Mouse (Mus musculus) G1E (cell line): ENCODE data around the gene Serping1. TPM values are rescaled to one million over a fixed set of nuclear protein-coding genes. Genes with fewer than 3 reads are reported as not detected.

Experiments
- ATAC-seq: 2 replicates; pipeline ENCODE4 v1.8.0; 2016; ENCODE audit warnings: mild to moderate bottlenecking; ENCODE audit not compliant: insufficient number of reproducible peaks, poor library complexity, low FRiP score, severe bottlenecking; ENCODE audit errors: extremely low read depth
- DNase-seq: peaks from one replicate; pipeline ENCODE4 v3.0.0; 2012; ENCODE audit warnings: low spot score
- H3K27me3 ChIP-seq: 2 replicates; pipeline ENCODE4 v1.6.1; 2012; ENCODE audit warnings: mild to moderate bottlenecking, low read length, inconsistent platforms; ENCODE audit not compliant: insufficient read depth
- H3K36me3 ChIP-seq: replicated peaks from 2 replicates; pipeline ENCODE3; 2012; ENCODE audit warnings: mild to moderate bottlenecking, inconsistent platforms
- H3K4me1 ChIP-seq: 2 replicates; pipeline ENCODE4 v1.6.1; 2012; ENCODE audit warnings: low read depth, low read length, inconsistent platforms, mixed read lengths; ENCODE audit not compliant: insufficient read depth
- H3K4me3 ChIP-seq: 2 replicates; pipeline ENCODE4 v1.5.1; 2012; ENCODE audit warnings: low read depth, mild to moderate bottlenecking, inconsistent platforms, low read length, moderate library complexity, mixed read lengths
- H3K9me3 ChIP-seq: replicated peaks from 2 replicates; pipeline ENCODE4 v1.6.1; 2012; ENCODE audit warnings: inconsistent platforms
- CTCF ChIP-seq: IDR thresholded peaks from 2 replicates; pipeline ENCODE4 v1.5.1; 2012; ENCODE audit warnings: low read depth, low read length, inconsistent platforms, mixed read lengths
- GATA1 ChIP-seq: IDR thresholded peaks from 2 replicates; pipeline ENCODE4 v1.6.1; 2012; ENCODE audit warnings: borderline replicate concordance, low read length, inconsistent platforms, mixed read lengths
- GATA2 ChIP-seq: IDR thresholded peaks from 2 replicates; pipeline ENCODE4 v1.6.1; 2012; ENCODE audit warnings: low read depth, low read length, inconsistent platforms, borderline replicate concordance
- POLR2AphosphoS5 ChIP-seq: IDR thresholded peaks from 2 replicates; pipeline ENCODE4 v1.6.1; 2012; ENCODE audit warnings: low read depth, low read length, inconsistent platforms; ENCODE audit not compliant: insufficient replicate concordance
- TAL1 ChIP-seq: conservative IDR thresholded peaks from 2 replicates; pipeline ENCODE4 v1.6.1; 2012; ENCODE audit warnings: low read depth, low read length, inconsistent platforms, mixed read lengths
- polyA plus RNA-seq: library from polyadenylated mRNA; stranded (reverse); fragments of >175 nt; gene quantifications from 2 replicates; pipeline ENCODE4 v1.2.3, GENCODE M21; 2012
- total RNA-seq, 2 experiments: library from RNA; stranded (forward) in 1 of 2; stranded (reverse) in 1 of 2; fragments of 200-1000 nt in 1 of 2; fragments of >200 nt in 1 of 2; fragmentation: Nextera tagmentation in 1 of 2; gene quantifications; 2 replicates each; pipeline ENCODE4 v1.2.3; 2014 to 2017

Serping1 gene
- total and polyA plus RNA-seq, 3 experiments, result not detected

DNA sequence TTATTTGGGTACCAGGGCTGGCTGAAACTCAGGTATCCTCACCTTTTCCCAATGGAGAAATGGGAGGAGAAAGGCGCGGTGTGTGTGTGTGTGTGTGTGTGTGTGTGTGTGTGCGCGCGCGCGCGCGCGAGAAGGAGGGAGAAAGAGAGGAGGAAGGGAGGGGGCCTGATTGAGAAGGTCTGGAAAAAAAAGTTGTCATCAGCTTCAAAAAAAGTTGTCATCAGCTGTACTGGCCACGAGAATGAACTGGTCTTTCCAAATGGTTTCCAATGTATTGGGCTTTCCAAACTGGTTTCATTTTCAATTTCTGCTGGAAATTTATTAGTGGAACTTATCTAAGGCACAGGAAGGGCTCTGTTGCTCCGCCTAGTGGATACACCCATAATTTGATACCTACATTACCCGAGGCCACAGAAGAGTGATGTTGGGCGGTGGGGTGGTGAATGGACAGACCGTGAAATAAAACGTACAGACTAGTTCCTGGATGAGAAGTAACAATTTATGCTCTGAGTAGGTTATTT, 23.9 kb upstream of the Serping1 start:
- Histone ChIP-seq H3K4me1 (peaks cover 34% of the 10 kb centered on the region), H3K9me3 (peaks cover 18% of the 10 kb centered on the region), H3K4me3 (peak overlapping the region; percentile 82), H3K27me3 (no peaks in the 10 kb centered on the region), H3K36me3 (peaks cover 22% of the 10 kb centered on the region)
- ATAC-seq (peak; percentile 47), DNase-seq (peak; percentile 64)
- TF ChIP-seq POLR2AphosphoS5 (no peak), TAL1 (no peak), CTCF (peak; percentile 30; the same call in 1 of the 2 replicates), GATA2 (no peak), GATA1 (no peak)

DNA sequence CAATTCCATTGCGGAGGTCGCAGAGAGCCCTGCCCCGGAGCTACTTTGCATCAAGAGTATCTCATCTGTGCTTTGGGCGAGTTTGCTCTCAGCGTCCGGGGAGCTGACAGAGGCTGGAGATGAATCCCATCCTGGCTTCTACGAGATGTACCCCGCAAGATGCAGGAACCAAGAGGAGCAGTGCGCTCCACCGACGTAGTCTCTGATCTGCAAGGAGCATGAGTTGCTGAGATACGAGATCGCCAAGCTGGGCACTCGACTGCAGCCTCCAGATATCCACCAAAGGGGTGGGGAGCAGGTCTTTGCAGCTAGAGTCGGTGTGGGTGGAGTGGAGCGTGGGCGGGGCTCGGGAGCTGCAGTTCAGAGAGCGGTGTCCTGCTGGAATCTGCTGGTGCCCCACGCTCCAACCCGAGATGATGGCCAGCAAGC, 23.3 kb upstream of the Serping1 start, which contains the start of gene Ube2l6:
Gene Ube2l6 (plus strand): TSS at position 336 of the 429 bp plus-strand sequence.
- Histone ChIP-seq H3K9me3 (peaks cover 19% of the 10 kb centered on the region), H3K27me3 (no peaks in the 10 kb centered on the region), H3K36me3 (peaks cover 16% of the 10 kb centered on the region), H3K4me1 (peaks cover 40% of the 10 kb centered on the region), H3K4me3 (peak within 1 kb of the TSS; percentile 82)
- no peak for TF ChIP-seq POLR2AphosphoS5
- peak; percentile 60; the same call in 1 of the 2 replicates for TF ChIP-seq TAL1
- peak; percentile 93 for ATAC-seq
- peak; percentile 74 for DNase-seq

DNA sequence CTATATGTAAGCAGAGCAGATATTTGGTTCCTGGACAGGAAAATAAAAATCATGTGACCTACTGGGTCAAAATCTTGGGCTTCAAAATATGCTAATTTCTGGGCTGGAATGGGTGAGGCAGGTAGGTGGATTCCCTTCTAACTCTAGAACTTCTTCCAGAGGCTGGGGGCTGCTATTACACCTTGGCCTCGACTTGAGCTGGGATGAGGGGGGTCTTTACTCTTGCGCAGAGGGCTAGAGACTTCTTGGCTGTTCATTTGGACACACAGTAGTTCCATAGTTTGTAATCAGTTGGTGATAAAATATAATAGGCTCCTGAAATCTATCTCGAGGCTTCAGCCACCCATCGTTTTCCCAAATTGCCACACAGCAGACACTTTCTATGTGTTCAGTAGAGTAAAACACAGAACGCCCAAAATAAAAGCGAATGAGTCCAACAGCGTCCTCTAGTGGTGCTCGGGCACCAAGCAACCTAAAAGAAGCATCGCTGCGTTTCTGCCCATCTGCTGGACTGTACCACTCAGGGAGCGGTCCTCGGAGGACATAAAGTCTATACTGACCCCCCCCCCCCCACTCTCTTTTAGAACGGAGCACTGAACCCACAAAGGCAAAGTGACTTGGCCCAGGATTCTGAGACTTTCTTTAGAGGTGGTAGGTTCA, 22.7 kb upstream of the Serping1 start:
- Histone ChIP-seq H3K27me3 (no peaks in the 10 kb centered on the region), H3K36me3 (peaks cover 10% of the 10 kb centered on the region), H3K4me1 (peaks cover 43% of the 10 kb centered on the region), H3K4me3 (peak overlapping the region; percentile 82), H3K9me3 (peaks cover 19% of the 10 kb centered on the region)
- ATAC-seq (no peak), DNase-seq (no peak)
- TF ChIP-seq POLR2AphosphoS5 (no peak), GATA2 (no peak), CTCF (peak; percentile 81)

DNA sequence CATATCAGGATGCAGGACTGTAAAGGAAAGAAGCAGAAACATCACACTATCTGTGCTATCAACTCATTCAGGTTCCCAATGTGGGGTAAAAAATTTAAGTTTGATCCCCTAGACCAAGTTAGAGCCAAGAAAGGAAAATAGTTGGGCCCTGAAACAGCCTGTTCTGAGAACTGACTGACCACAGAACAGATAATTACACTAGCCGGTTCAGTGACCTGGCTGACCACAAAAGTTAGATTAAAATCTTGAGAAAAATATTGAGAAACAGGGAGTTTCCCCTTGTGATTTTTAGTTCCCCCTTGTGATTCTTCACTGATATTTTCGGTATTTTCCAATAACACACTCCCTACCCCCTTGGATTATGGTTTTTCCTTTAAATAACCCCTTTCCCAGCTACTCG, 18.6 kb upstream of the Serping1 start:
- no peak for ATAC-seq
- TF ChIP-seq POLR2AphosphoS5 (no peak), GATA2 (no peak), GATA1 (no peak)
- H3K9me3 ChIP-seq, result peaks cover 19% of the 10 kb centered on the region
- no peak overlapping the region for H3K4me3 ChIP-seq
- peaks cover 6% of the 10 kb centered on the region; the same call in 1 of the 2 replicates for H3K27me3 ChIP-seq
- no peaks in the 10 kb centered on the region for H3K36me3 ChIP-seq
- H3K4me1 ChIP-seq, result peaks cover 26% of the 10 kb centered on the region
- DNase-seq, result no peak

DNA sequence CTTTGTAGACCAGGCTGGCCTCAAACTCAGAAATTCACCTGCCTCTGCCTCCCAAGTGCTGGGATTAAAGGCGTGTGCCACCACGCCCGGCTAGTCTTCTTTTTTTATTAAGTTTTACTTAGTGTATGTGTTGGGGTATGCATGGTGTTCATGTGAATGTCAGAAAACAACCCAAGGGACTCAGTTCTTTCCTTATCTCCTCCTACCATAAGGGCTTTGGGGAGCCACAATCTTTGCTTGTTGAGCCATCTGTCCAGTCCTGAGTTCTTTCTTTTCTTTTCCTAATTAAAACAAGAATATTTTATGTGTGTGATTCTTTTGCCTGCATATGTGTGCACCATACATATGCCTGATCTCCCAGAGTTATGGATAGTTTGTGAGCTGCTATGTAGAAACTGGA, 17.9 kb upstream of the Serping1 start:
- peaks cover 19% of the 10 kb centered on the region for H3K4me1 ChIP-seq
- H3K4me3 ChIP-seq, result no peak overlapping the region
- peaks cover 6% of the 10 kb centered on the region; the same call in 1 of the 2 replicates for H3K27me3 ChIP-seq
- H3K36me3 ChIP-seq, result no peaks in the 10 kb centered on the region
- no peak for TF ChIP-seq GATA2
- TF ChIP-seq TAL1, result peak; percentile 36
- TF ChIP-seq GATA1, result no peak
- TF ChIP-seq CTCF, result no peak
- no peak for TF ChIP-seq POLR2AphosphoS5
- DNase-seq, result no peak
- ATAC-seq, result peak; percentile 54; the same call in 1 of the 2 replicates
- H3K9me3 ChIP-seq, result peaks cover 19% of the 10 kb centered on the region

DNA sequence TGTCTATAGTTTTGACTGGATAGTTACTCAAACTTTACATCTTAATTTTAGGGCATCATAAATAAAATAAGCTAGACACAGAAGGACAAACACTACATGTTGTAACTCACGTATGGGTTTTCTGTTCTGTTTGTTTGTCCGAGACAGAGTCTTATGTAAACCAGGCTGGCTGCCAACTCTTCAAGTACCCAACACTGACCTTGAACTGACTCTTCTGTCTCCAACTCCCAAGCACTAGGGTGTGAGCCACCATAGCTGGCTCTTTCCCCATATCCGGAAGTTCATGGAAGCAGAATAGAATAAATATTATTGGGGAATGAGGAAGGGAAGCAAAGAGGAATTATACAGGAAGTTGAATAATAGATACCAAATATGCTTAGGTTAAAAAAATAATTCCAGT, 17.3 kb upstream of the Serping1 start:
- Histone ChIP-seq H3K4me1 (peaks cover 15% of the 10 kb centered on the region), H3K9me3 (peaks cover 19% of the 10 kb centered on the region), H3K27me3 (peaks cover 8% of the 10 kb centered on the region; the same call in 1 of the 2 replicates), H3K4me3 (no peak overlapping the region), H3K36me3 (no peaks in the 10 kb centered on the region)
- DNase-seq, result no peak
- TF ChIP-seq CTCF (no peak), GATA2 (no peak), POLR2AphosphoS5 (no peak), GATA1 (no peak), TAL1 (no peak)
- ATAC-seq, result no peak
